8 mouse cellular contexts compared by ENCODE assay signal in genomic region chr4:83570569-83570968, GRCm38 (mm10). TPM values are rescaled to one million over a fixed set of nuclear protein-coding genes. Genes with fewer than 3 reads are reported as not detected.
A peak's percentile ranks its signal among the peaks of the same experiment; 100 is the strongest.
DNase-seq lines count a peak whose midpoint lies in the region; ATAC-seq and TF ChIP-seq lines count a peak whose summit lies in the region.

No protein-coding gene starts in this region.

- no peak; the same call in 1 of the 2 replicates for ATAC-seq in kidney, postnatal 0 days (replicated peaks; ENCODE audit: low FRiP score, low read depth)
- no peak for ATAC-seq in kidney, embryonic 15.5 days (replicated peaks; ENCODE audit: low FRiP score)
- ATAC-seq in embryonic facial prominence, embryonic 14.5 days (ENCODE audit: low read depth), result peak; percentile 30; the same call in 1 of the 2 replicates
- ATAC-seq in midbrain, embryonic 12.5 days (ENCODE audit: low FRiP score, low read depth), result peak; percentile 34; the same call in 1 of the 2 replicates

- peak; percentile 95 for TF ChIP-seq RAD21 in MEL (IDR thresholded peaks at IDR 0.05; ENCODE audit: low read depth, low read length)

- no peaks in the 10 kb centered on the region for H3K79me2 ChIP-seq in MEL (ENCODE audit: control insufficient read depth, insufficient read depth, low read length, poor library complexity)

- H3K9ac ChIP-seq in kidney, postnatal 0 days (ENCODE audit: low read depth, low read length), result no peak overlapping the region
- no peak overlapping the region for H3K9ac ChIP-seq in kidney, embryonic 15.5 days
- peak overlapping the region; percentile 51 for H3K9ac ChIP-seq in MEL (ENCODE audit: control insufficient read depth, low read depth, low read length, poor library complexity, severe bottlenecking)
- H3K9ac ChIP-seq in embryonic facial prominence, embryonic 14.5 days (ENCODE audit: low read depth, low read length), result no peak overlapping the region
- H3K9ac ChIP-seq in midbrain, embryonic 12.5 days (replicated peaks), result no peak overlapping the region

- TF ChIP-seq EP300 in MEL (IDR thresholded peaks at IDR 0.05; ENCODE audit: low read depth in 1 of 2, low read length in 2 of 2), result peak in 1 of 2 experiments; percentile 28; a peak in 2 of 4 replicates

- H3K36me3 ChIP-seq in kidney, postnatal 0 days (ENCODE audit: insufficient read depth, low read length), result no peaks in the 10 kb centered on the region
- H3K36me3 ChIP-seq in kidney, embryonic 15.5 days, result no peaks in the 10 kb centered on the region
- H3K36me3 ChIP-seq in MEL (ENCODE audit: control insufficient read depth in 1 of 2, insufficient read depth in 2 of 2, low read length in 2 of 2), result peaks cover 0 to 17% of the 10 kb centered on the region in 2 experiments; a peak in 2 of 4 replicates
- no peaks in the 10 kb centered on the region for H3K36me3 ChIP-seq in embryonic facial prominence, embryonic 14.5 days (ENCODE audit: control insufficient read depth, insufficient read depth, low read length)
- H3K36me3 ChIP-seq in midbrain, embryonic 12.5 days, result no peaks in the 10 kb centered on the region

- no peak overlapping the region for H3K4me3 ChIP-seq in kidney, postnatal 0 days (replicated peaks; ENCODE audit: low read depth, low read length)
- no peak overlapping the region for H3K4me3 ChIP-seq in kidney, embryonic 15.5 days (replicated peaks)
- H3K4me3 ChIP-seq in MEL (ENCODE audit: control insufficient read depth in 1 of 2, insufficient read depth in 1 of 2, low read depth in 2 of 2, low read length in 2 of 2), result peak overlapping the region; percentile 40 to 45
- no peak overlapping the region for H3K4me3 ChIP-seq in embryonic facial prominence, embryonic 14.5 days (ENCODE audit: low read depth, low read length)
- no peak overlapping the region for H3K4me3 ChIP-seq in midbrain, embryonic 12.5 days

- peak; percentile 79 for TF ChIP-seq CTCF in kidney, postnatal 0 days (IDR thresholded peaks at IDR 0.05; ENCODE audit: low read depth)
- TF ChIP-seq CTCF in MEL (IDR thresholded peaks at IDR 0.05 in 2 of 3, conservative IDR thresholded peaks at IDR 0.05 in 1 of 3; ENCODE audit: control insufficient read depth in 1 of 3, insufficient read depth in 1 of 3, low read depth in 2 of 3, low read length in 3 of 3, poor library complexity in 1 of 3, severe bottlenecking in 1 of 3), result peak in 2 of 3 experiments; percentile 52 to 88; a peak in 4 of 6 replicates

- no peaks in the 10 kb centered on the region for H3K27me3 ChIP-seq in kidney, postnatal 0 days (ENCODE audit: insufficient read depth, low read length)
- no peaks in the 10 kb centered on the region for H3K27me3 ChIP-seq in kidney, embryonic 15.5 days
- H3K27me3 ChIP-seq in MEL (ENCODE audit: control insufficient read depth in 1 of 2, insufficient read depth in 2 of 2, low read length in 2 of 2), result no peaks in the 10 kb centered on the region
- no peaks in the 10 kb centered on the region for H3K27me3 ChIP-seq in embryonic facial prominence, embryonic 14.5 days (replicated peaks; ENCODE audit: control insufficient read depth, insufficient read depth, low read length)
- H3K27me3 ChIP-seq in midbrain, embryonic 12.5 days, result no peaks in the 10 kb centered on the region

- no peak overlapping the region for H3K27ac ChIP-seq in kidney, postnatal 0 days
- H3K27ac ChIP-seq in kidney, embryonic 15.5 days, result no peak overlapping the region
- peak overlapping the region; percentile 70 for H3K27ac ChIP-seq in MEL (ENCODE audit: control insufficient read depth, low read depth, low read length)
- no peak overlapping the region for H3K27ac ChIP-seq in embryonic facial prominence, embryonic 14.5 days (replicated peaks; ENCODE audit: low read depth, low read length)
- H3K27ac ChIP-seq in midbrain, embryonic 12.5 days (replicated peaks), result no peak overlapping the region

- no peak for TF ChIP-seq POLR2A in MEL (IDR thresholded peaks at IDR 0.05; ENCODE audit: control insufficient read depth in 1 of 2, insufficient read depth in 1 of 2, low read depth in 1 of 2, low read length in 2 of 2, poor library complexity in 1 of 2)

- WGBS in kidney, postnatal 0 days, result 55% methylated on average over 6 of the region's 6 CpGs
- WGBS in kidney, embryonic 15.5 days, result 63% methylated on average over 6 of the region's 6 CpGs
- WGBS in embryonic facial prominence, embryonic 14.5 days, result 60% methylated on average over 6 of the region's 6 CpGs
- WGBS in midbrain, embryonic 12.5 days, result 69% methylated on average over 6 of the region's 6 CpGs

- no peaks in the 10 kb centered on the region for H3K4me1 ChIP-seq in kidney, postnatal 0 days (replicated peaks; ENCODE audit: insufficient read depth, low read length)
- peaks cover 10% of the 10 kb centered on the region for H3K4me1 ChIP-seq in kidney, embryonic 15.5 days
- peaks cover 14 to 15% of the 10 kb centered on the region in 2 experiments for H3K4me1 ChIP-seq in MEL (ENCODE audit: control insufficient read depth in 1 of 2, insufficient read depth in 2 of 2, low read length in 2 of 2)
- H3K4me1 ChIP-seq in embryonic facial prominence, embryonic 14.5 days (ENCODE audit: control insufficient read depth, insufficient read depth, low read length), result no peaks in the 10 kb centered on the region
- 0 out of 2 replicates have a peak, but pooled peaks cover 2% of the 10 kb centered on the region for H3K4me1 ChIP-seq in midbrain, embryonic 12.5 days

- peak; percentile 94 for DNase-seq in kidney, postnatal 0 days (ENCODE audit: low spot score)
- DNase-seq in MEL (ENCODE audit: low read depth, low spot score), result peak; percentile 74
- DNase-seq in embryonic facial prominence, embryonic 14.5 days (ENCODE audit: low spot score), result peak; percentile 86
- no peak for DNase-seq in adrenal gland, adult 8-10 months
- DNase-seq in gastrocnemius, postnatal 4 days (ENCODE audit: low spot score in 2 of 2), result no peak
- DNase-seq in kidney, adult 18-20 months, result no peak

- no peaks in the 10 kb centered on the region for H3K9me3 ChIP-seq in kidney, postnatal 0 days (replicated peaks; ENCODE audit: low read length)
- no peaks in the 10 kb centered on the region for H3K9me3 ChIP-seq in kidney, embryonic 15.5 days (replicated peaks)
- H3K9me3 ChIP-seq in MEL (replicated peaks; ENCODE audit: insufficient read depth, low read length), result no peaks in the 10 kb centered on the region
- H3K9me3 ChIP-seq in embryonic facial prominence, embryonic 14.5 days (ENCODE audit: control insufficient read depth, low read length), result no peaks in the 10 kb centered on the region
- H3K9me3 ChIP-seq in midbrain, embryonic 12.5 days, result 0 out of 2 replicates have a peak, but pooled peaks cover 4% of the 10 kb centered on the region

- no peak overlapping the region for H3K4me2 ChIP-seq in kidney, postnatal 0 days (ENCODE audit: low read length)
- no peak overlapping the region for H3K4me2 ChIP-seq in kidney, embryonic 15.5 days
- no peak overlapping the region for H3K4me2 ChIP-seq in embryonic facial prominence, embryonic 14.5 days (ENCODE audit: low read depth, low read length)
- H3K4me2 ChIP-seq in midbrain, embryonic 12.5 days (replicated peaks), result no peak overlapping the region

TF ChIP-seq in MEL, 35 proteins besides CTCF, POLR2A, EP300 and RAD21:
- TF ChIP-seq MYC (IDR thresholded peaks at IDR 0.05; ENCODE audit: low read depth, low read length) (0 out of 2 replicates have a peak, but pooled peaks have one; percentile 53), GABPA (IDR thresholded peaks at IDR 0.05; ENCODE audit: low read depth, low read length) (no peak), GATA1 (IDR thresholded peaks at IDR 0.05; ENCODE audit: low read depth, low read length) (peak; percentile 44; the same call in 1 of the 2 replicates), USF2 (IDR thresholded peaks at IDR 0.05; ENCODE audit: borderline replicate concordance in 1 of 2, insufficient read depth in 1 of 2, low read depth in 1 of 2, low read length in 2 of 2) (no peak), ETS1 (IDR thresholded peaks at IDR 0.05; ENCODE audit: low read depth, low read length) (0 out of 2 replicates have a peak, but pooled peaks have one; percentile 27), RCOR1 (IDR thresholded peaks at IDR 0.05; ENCODE audit: low read depth, low read length) (peak; percentile 24; the same call in 1 of the 2 replicates), ZC3H11A (IDR thresholded peaks at IDR 0.05; ENCODE audit: low read depth, low read length) (peak; percentile 69), MXI1 (IDR thresholded peaks at IDR 0.05; ENCODE audit: low read depth, low read length) (peak; percentile 27), SMC3 (IDR thresholded peaks at IDR 0.05; ENCODE audit: low read depth, low read length) (peak; percentile 69)

RNA-seq across cellular contexts. Expression of gene Ccdc171, which starts 45.2 kb away (rescaled TPM):
- polyA plus RNA-seq in kidney, postnatal 0 days (2015; fragmentation: Nextera tagmentation; extraction: Ambion mirVana), result 2.4 and 2.5 TPM in 2 replicates
- 3.2 and 3.7 TPM in 2 replicates for polyA plus RNA-seq in kidney, embryonic 15.5 days (2015; fragmentation: Nextera tagmentation; extraction: Ambion mirVana)
- 1.7 and 1.8 TPM in 2 replicates for total RNA-seq in MEL (2012; rRNA removed)
- polyA plus RNA-seq in MEL (2012; ENCODE audit: insufficient read depth in 1 of 2, insufficient read length in 2 of 2, low read depth in 1 of 2, low replicate concordance in 2 of 2, missing spikeins in 1 of 2), result 1 to 10 TPM in 1 of 2 experiments, not detected in 1; 1.6 TPM
- polyA plus RNA-seq in embryonic facial prominence, embryonic 14.5 days (2014; fragmentation: Nextera tagmentation; extraction: Ambion mirVana), result 3.7 and 4.0 TPM in 2 replicates
- polyA plus RNA-seq in midbrain, embryonic 12.5 days (2016; fragmentation: Nextera tagmentation; extraction: Ambion mirVana), result 6.3 and 6.4 TPM in 2 replicates
- total RNA-seq in adrenal gland, adult 8-10 months (2022), result 1 to 10 TPM; 2.6 to 3.4 (median 2.9) TPM
- total RNA-seq in gastrocnemius, postnatal 4 days (2021), result 1 to 10 TPM; 1.9 to 2.1 TPM

Comparison
In these comparisons a context has a peak if more than half of its experiments do, and no peak if none do; other contexts are left out.
1. DNase-seq: peak in kidney, postnatal 0 days (single experiment), MEL (single experiment) and embryonic facial prominence, embryonic 14.5 days (single experiment); none in adrenal gland, adult 8-10 months (single experiment), gastrocnemius, postnatal 4 days (0 of 2) and kidney, adult 18-20 months (single experiment).
2. ATAC-seq: peak in embryonic facial prominence, embryonic 14.5 days (single experiment) and midbrain, embryonic 12.5 days (single experiment); none in kidney, postnatal 0 days (single experiment) and kidney, embryonic 15.5 days (single experiment).
3. H3K4me3 ChIP-seq: peak in MEL (2 of 2); none in kidney, postnatal 0 days (single experiment), kidney, embryonic 15.5 days (single experiment), embryonic facial prominence, embryonic 14.5 days (single experiment) and midbrain, embryonic 12.5 days (single experiment).